Mouse (Mus musculus) heart, postnatal 0 days (tissue): Measurements from ENCODE around the gene Bcar3.

Experiments used
- CTCF ChIP-seq: IDR thresholded peaks from 2 replicates; pipeline ENCODE4 v1.5.1; 2016; ENCODE audit warnings: antibody characterized with exemption, control low read depth, low read depth
- EP300 ChIP-seq: IDR thresholded peaks from 2 replicates; pipeline ENCODE4 v1.6.1; 2016; ENCODE audit warnings: antibody characterized with exemption, low read depth

- no peak for TF ChIP-seq CTCF
- no peak for TF ChIP-seq EP300
These were observed 46.2 kb upstream of the Bcar3 start for GRCm38 (mm10) chr3:122247768-122248100.
